Mouse (Mus musculus) embryonic facial prominence, embryonic 13.5 days (tissue): ENCODE results near the gene Corin. TPM values are rescaled to one million over a fixed set of nuclear protein-coding genes. Genes with fewer than 3 reads are reported as not detected.

Source experiments
- ATAC-seq: fragments of 200-750 bp; cut with Nextera tagmentation; 2 replicates; pipeline ENCODE4 v1.8.0; 2017; ENCODE audit warnings: low read depth; ENCODE audit not compliant: insufficient number of reproducible peaks, insufficient read depth, low FRiP score, low TSS enrichment
- H3K27ac ChIP-seq: fragments of 300-500 bp; sonication (generic); 2 replicates; pipeline ENCODE4 v1.5.1; 2015; ENCODE audit warnings: moderate library complexity, mild to moderate bottlenecking, inconsistent platforms
- H3K27me3 ChIP-seq: fragments of 300-500 bp; sonication (generic); 2 replicates; pipeline ENCODE4 v1.6.1; 2015; ENCODE audit warnings: mild to moderate bottlenecking, inconsistent platforms
- H3K36me3 ChIP-seq: fragments of 300-500 bp; sonication (generic); 2 replicates; pipeline ENCODE4 v1.6.1; 2015; ENCODE audit warnings: mild to moderate bottlenecking, inconsistent platforms
- H3K4me1 ChIP-seq: fragments of 300-500 bp; sonication (generic); 2 replicates; pipeline ENCODE4 v1.6.1; 2015; ENCODE audit warnings: inconsistent platforms
- H3K4me2 ChIP-seq: fragments of 300-500 bp; sonication (generic); 2 replicates; pipeline ENCODE4 v1.6.1; 2015; ENCODE audit warnings: moderate library complexity, mild to moderate bottlenecking, inconsistent platforms
- H3K4me3 ChIP-seq: fragments of 300-500 bp; sonication (generic); 2 replicates; pipeline ENCODE4 v1.5.1; 2015; ENCODE audit warnings: mild to moderate bottlenecking, inconsistent platforms
- H3K9ac ChIP-seq: fragments of 300-500 bp; sonication (generic); 2 replicates; pipeline ENCODE4 v1.6.1; 2015; ENCODE audit warnings: mild to moderate bottlenecking, inconsistent platforms
- H3K9me3 ChIP-seq: fragments of 300-500 bp; sonication (generic); 2 replicates; pipeline ENCODE4 v1.6.1; 2016; ENCODE audit warnings: inconsistent platforms
- WGBS: fragments of 180-500 bp; shearing (Covaris S2); methylation state at CpG from one replicate; pipeline ENCODE4 v1.1.7; 2015; ENCODE audit warnings: mixed read lengths; 5-methylcytosine and 5-hydroxymethylcytosine counted together
- polyA plus RNA-seq: library from polyadenylated mRNA; unstranded; fragments of >200 nt; fragmentation: Nextera tagmentation; extraction: Ambion mirVana; gene quantifications from 2 replicates; pipeline ENCODE4 v1.2.1, GENCODE M21; 2015

The Corin gene
- polyA plus RNA-seq, result 2.4 and 2.6 TPM in 2 replicates

GRCm38 (mm10) chr5:72503531-72504523, at the start of gene Corin:
Gene Corin (minus strand): TSS chr5:72504473.
- WGBS, result 2% methylated on average over 64 of the region's 64 CpGs
- peak within 1 kb of the TSS; percentile 82 for H3K4me2 ChIP-seq
- no peak within 1 kb of the TSS for H3K27ac ChIP-seq
- peaks cover 52% of the 10 kb centered on the region for H3K27me3 ChIP-seq
- H3K9ac ChIP-seq, result peak within 1 kb of the TSS; percentile 65
- ATAC-seq, result peak; percentile 56; the same call in 1 of the 2 replicates
- H3K9me3 ChIP-seq, result no peaks in the 10 kb centered on the region
- H3K4me3 ChIP-seq, result peak within 1 kb of the TSS; percentile 47
- no peaks in the 10 kb centered on the region for H3K36me3 ChIP-seq
- peaks cover 20% of the 10 kb centered on the region for H3K4me1 ChIP-seq

GRCm38 (mm10) chr5:72551209-72551608, 46.9 kb upstream of the Corin start:
- no peaks in the 10 kb centered on the region for H3K4me1 ChIP-seq
- no peak overlapping the region for H3K4me2 ChIP-seq
- ATAC-seq, result no peak
- WGBS, result 89% methylated on average over 3 of the region's 3 CpGs
- no peak overlapping the region for H3K4me3 ChIP-seq
- H3K36me3 ChIP-seq, result peaks cover 32% of the 10 kb centered on the region
- H3K27ac ChIP-seq, result no peak overlapping the region
- H3K9me3 ChIP-seq, result no peaks in the 10 kb centered on the region
- no peak overlapping the region for H3K9ac ChIP-seq
- H3K27me3 ChIP-seq, result no peaks in the 10 kb centered on the region

- H3K4me3 ChIP-seq, result no peak overlapping the region
- no peaks in the 10 kb centered on the region for H3K4me1 ChIP-seq
- H3K9me3 ChIP-seq, result no peaks in the 10 kb centered on the region; the same call in 1 of the 2 replicates
- no peak overlapping the region for H3K27ac ChIP-seq
- ATAC-seq, result no peak
- no peak overlapping the region for H3K9ac ChIP-seq
- H3K27me3 ChIP-seq, result no peaks in the 10 kb centered on the region
- peaks cover 41% of the 10 kb centered on the region for H3K36me3 ChIP-seq
- 97% methylated on average over 3 of the region's 3 CpGs for WGBS
- no peak overlapping the region for H3K4me2 ChIP-seq
Observed at GRCm38 (mm10) chr5:72528896-72529295, 24.6 kb upstream of the Corin start.

- Histone ChIP-seq H3K36me3 (peaks cover 35% of the 10 kb centered on the region), H3K9me3 (no peaks in the 10 kb centered on the region), H3K4me2 (no peak overlapping the region), H3K9ac (no peak overlapping the region), H3K27me3 (no peaks in the 10 kb centered on the region), H3K4me1 (no peaks in the 10 kb centered on the region), H3K4me3 (no peak overlapping the region), H3K27ac (no peak overlapping the region)
- WGBS, result 87% methylated on average over 5 of the region's 5 CpGs
- no peak for ATAC-seq
Observed at GRCm38 (mm10) chr5:72513808-72514207, 9.5 kb upstream of the Corin start.

GRCm38 (mm10) chr5:72505740-72506139, 1.5 kb upstream of the Corin start:
- Histone ChIP-seq H3K4me2 (no peak overlapping the region), H3K27me3 (peaks cover 45% of the 10 kb centered on the region), H3K9ac (no peak overlapping the region), H3K4me3 (no peak overlapping the region), H3K9me3 (no peaks in the 10 kb centered on the region), H3K27ac (no peak overlapping the region), H3K36me3 (no peaks in the 10 kb centered on the region), H3K4me1 (peaks cover 20% of the 10 kb centered on the region)
- ATAC-seq, result no peak
- 69% methylated on average over 5 of the region's 5 CpGs for WGBS

GRCm38 (mm10) chr5:72502778-72503177, 1.5 kb downstream of the Corin start:
- H3K4me2 ChIP-seq, result peak overlapping the region; percentile 82
- H3K4me3 ChIP-seq, result no peak overlapping the region
- no peaks in the 10 kb centered on the region for H3K9me3 ChIP-seq

GRCm38 (mm10) chr5:72501763-72502162, 2.5 kb downstream of the Corin start:
- H3K27me3 ChIP-seq, result peaks cover 61% of the 10 kb centered on the region

More at GRCm38 (mm10) chr5:72502778-72503177, 1.5 kb downstream of the Corin start:
- no peak overlapping the region; the same call in 1 of the 2 replicates for H3K27ac ChIP-seq
- ATAC-seq, result no peak
- no peak overlapping the region for H3K9ac ChIP-seq
- peaks cover 59% of the 10 kb centered on the region for H3K27me3 ChIP-seq
- 69% methylated on average over 8 of the region's 8 CpGs for WGBS
- peaks cover 20% of the 10 kb centered on the region for H3K4me1 ChIP-seq
- no peaks in the 10 kb centered on the region for H3K36me3 ChIP-seq

GRCm38 (mm10) chr5:72498271-72498670, 6.0 kb downstream of the Corin start:
- peaks cover 9% of the 10 kb centered on the region for H3K4me1 ChIP-seq
- no peak overlapping the region for H3K27ac ChIP-seq
- H3K4me2 ChIP-seq, result no peak overlapping the region
- no peak for ATAC-seq
- 68% methylated on average over 10 of the region's 10 CpGs for WGBS
- no peak overlapping the region for H3K9ac ChIP-seq
- H3K4me3 ChIP-seq, result no peak overlapping the region
- H3K27me3 ChIP-seq, result peaks cover 37% of the 10 kb centered on the region
- no peaks in the 10 kb centered on the region for H3K9me3 ChIP-seq
- H3K36me3 ChIP-seq, result no peaks in the 10 kb centered on the region

More at GRCm38 (mm10) chr5:72501763-72502162, 2.5 kb downstream of the Corin start:
- no peaks in the 10 kb centered on the region for H3K36me3 ChIP-seq
- no peak overlapping the region for H3K4me3 ChIP-seq
- H3K4me1 ChIP-seq, result peaks cover 20% of the 10 kb centered on the region
- no peaks in the 10 kb centered on the region for H3K9me3 ChIP-seq
- 24% methylated on average over 3 of the region's 3 CpGs for WGBS
- no peak overlapping the region for H3K27ac ChIP-seq
- ATAC-seq, result no peak
- no peak overlapping the region for H3K4me2 ChIP-seq
- H3K9ac ChIP-seq, result no peak overlapping the region

GRCm38 (mm10) chr5:72496756-72497155, 7.5 kb downstream of the Corin start:
- 77% methylated on average over 4 of the region's 4 CpGs for WGBS
- peaks cover 22% of the 10 kb centered on the region for H3K27me3 ChIP-seq
- no peak overlapping the region for H3K4me2 ChIP-seq
- no peak overlapping the region for H3K27ac ChIP-seq
- H3K4me3 ChIP-seq, result no peak overlapping the region
- no peaks in the 10 kb centered on the region for H3K36me3 ChIP-seq
- 0 out of 2 replicates have a peak, but pooled peaks cover 4% of the 10 kb centered on the region for H3K4me1 ChIP-seq
- H3K9me3 ChIP-seq, result no peaks in the 10 kb centered on the region
- H3K9ac ChIP-seq, result no peak overlapping the region
- no peak for ATAC-seq

GRCm38 (mm10) chr5:72493906-72494305, 10.4 kb downstream of the Corin start:
- no peak overlapping the region for H3K4me3 ChIP-seq
- H3K36me3 ChIP-seq, result no peaks in the 10 kb centered on the region
- no peak overlapping the region for H3K4me2 ChIP-seq
- no peaks in the 10 kb centered on the region for H3K4me1 ChIP-seq
- ATAC-seq, result no peak
- H3K27me3 ChIP-seq, result peaks cover 10% of the 10 kb centered on the region
- no peak overlapping the region for H3K9ac ChIP-seq
- no peaks in the 10 kb centered on the region for H3K9me3 ChIP-seq
- H3K27ac ChIP-seq, result no peak overlapping the region
- WGBS, result 72% methylated on average over 7 of the region's 7 CpGs

GRCm38 (mm10) chr5:72491232-72491631, 13.0 kb downstream of the Corin start:
- H3K4me1 ChIP-seq, result no peaks in the 10 kb centered on the region
- H3K4me3 ChIP-seq, result no peak overlapping the region
- no peak overlapping the region for H3K9ac ChIP-seq
- H3K27ac ChIP-seq, result no peak overlapping the region
- ATAC-seq, result no peak
- H3K9me3 ChIP-seq, result no peaks in the 10 kb centered on the region
- WGBS, result 49% methylated on average over 2 of the region's 2 CpGs
- no peaks in the 10 kb centered on the region for H3K27me3 ChIP-seq
- H3K4me2 ChIP-seq, result no peak overlapping the region
- H3K36me3 ChIP-seq, result no peaks in the 10 kb centered on the region

- H3K4me1 ChIP-seq, result 0 out of 2 replicates have a peak, but pooled peaks cover 6% of the 10 kb centered on the region
- H3K27me3 ChIP-seq, result no peaks in the 10 kb centered on the region
- no peak overlapping the region for H3K9ac ChIP-seq
- no peaks in the 10 kb centered on the region for H3K9me3 ChIP-seq
- no peak overlapping the region for H3K27ac ChIP-seq
- no peak overlapping the region for H3K4me3 ChIP-seq
- no peaks in the 10 kb centered on the region for H3K36me3 ChIP-seq
- ATAC-seq, result no peak
- H3K4me2 ChIP-seq, result no peak overlapping the region
- WGBS, result 18% methylated on average over 7 of the region's 7 CpGs
Observed at GRCm38 (mm10) chr5:72480456-72480855, 23.8 kb downstream of the Corin start.
